Mouse (Mus musculus) splenic B cell, adult 2 months (primary cell): ENCODE measurements around the gene Thsd7a.

ENCODE experiments used
- DNase-seq: peaks from one replicate; pipeline ENCODE4 v3.0.0-alpha.2; 2011; ENCODE audit warnings: low read depth, low spot score
- H3K27me3 ChIP-seq: 2 replicates; pipeline ENCODE4 v1.6.1; 2012; ENCODE audit warnings: mild to moderate bottlenecking, low read length, moderate library complexity, mixed read lengths; ENCODE audit not compliant: control insufficient read depth, poor library complexity, insufficient read depth, severe bottlenecking
- H3K36me3 ChIP-seq: 2 replicates; pipeline ENCODE4 v1.6.1; 2012; ENCODE audit warnings: mild to moderate bottlenecking, low read length, moderate library complexity, mixed read lengths; ENCODE audit not compliant: control insufficient read depth, poor library complexity, insufficient read depth, severe bottlenecking

Gene Thsd7a

DNA sequence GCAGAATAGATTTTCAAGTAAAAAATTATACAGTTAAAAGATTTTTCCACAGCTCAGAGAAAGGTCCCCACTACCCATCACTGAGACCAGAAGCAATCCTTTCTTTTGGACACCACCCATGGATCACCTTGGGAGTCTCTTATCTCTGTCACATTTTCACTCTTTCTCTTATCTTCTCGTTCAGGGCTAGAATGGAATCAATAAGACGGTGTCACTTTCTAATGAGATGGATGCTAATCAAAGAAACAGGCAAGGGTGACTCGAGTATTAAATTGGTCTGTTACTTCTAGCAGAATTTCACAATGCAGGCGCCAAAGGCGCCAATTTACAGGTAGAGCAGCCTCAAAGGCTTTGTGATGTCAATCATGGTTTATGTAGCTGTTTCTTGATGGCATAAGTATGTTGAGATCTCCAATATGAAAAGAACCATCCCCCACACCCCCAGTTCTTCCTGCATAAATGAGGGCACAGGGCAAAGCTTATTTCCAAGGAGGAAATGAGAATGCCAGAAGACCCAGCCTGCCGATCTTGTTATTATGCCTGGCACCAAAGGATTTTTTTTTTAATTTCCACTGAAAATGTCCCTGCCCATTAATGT is 173.5 kb downstream of the Thsd7a start:
- Histone ChIP-seq H3K27me3 (no peaks in the 10 kb centered on the region), H3K36me3 (no peaks in the 10 kb centered on the region)
- no peak for DNase-seq

DNA sequence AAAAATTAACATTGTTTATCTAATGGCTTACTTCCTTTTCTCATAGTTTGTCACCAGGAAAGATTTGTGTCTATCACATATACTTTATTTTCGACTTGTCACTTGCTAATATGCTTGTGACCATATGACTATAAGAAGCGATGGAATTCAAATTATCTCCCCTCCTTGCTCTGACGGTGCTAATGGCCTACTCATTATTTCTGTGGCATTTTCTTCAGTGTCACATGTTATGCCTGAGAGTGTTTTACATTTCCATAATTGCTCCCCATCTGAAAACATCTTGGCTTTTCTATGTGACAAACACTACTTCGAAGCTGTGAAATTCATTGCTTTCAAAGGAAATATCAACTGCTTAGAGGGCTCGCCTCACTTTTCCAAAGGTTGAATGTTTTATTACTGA is 177.0 kb downstream of the Thsd7a start:
- no peaks in the 10 kb centered on the region for H3K27me3 ChIP-seq
- no peak for DNase-seq
- no peaks in the 10 kb centered on the region for H3K36me3 ChIP-seq

DNA sequence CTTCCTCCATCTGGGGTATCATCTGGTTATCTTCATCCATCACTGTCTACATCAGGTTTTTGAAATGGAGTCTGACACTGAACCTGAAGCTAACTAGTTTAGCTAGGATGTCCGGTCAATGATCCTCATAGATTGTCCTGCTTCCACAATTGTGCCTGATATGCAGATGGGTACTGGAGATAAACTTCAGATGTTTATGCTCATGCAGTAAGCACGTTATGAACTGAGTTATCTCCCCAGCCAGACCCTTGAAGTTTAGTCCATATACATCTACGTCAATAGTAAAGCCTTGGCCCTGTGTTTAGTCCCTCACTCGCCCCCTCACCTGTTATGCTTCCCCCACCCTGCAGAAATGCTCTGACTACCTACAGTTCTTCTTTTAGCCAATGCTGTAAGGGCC is 184.1 kb downstream of the Thsd7a start:
- Histone ChIP-seq H3K36me3 (no peaks in the 10 kb centered on the region), H3K27me3 (no peaks in the 10 kb centered on the region)
- DNase-seq = no peak

DNA sequence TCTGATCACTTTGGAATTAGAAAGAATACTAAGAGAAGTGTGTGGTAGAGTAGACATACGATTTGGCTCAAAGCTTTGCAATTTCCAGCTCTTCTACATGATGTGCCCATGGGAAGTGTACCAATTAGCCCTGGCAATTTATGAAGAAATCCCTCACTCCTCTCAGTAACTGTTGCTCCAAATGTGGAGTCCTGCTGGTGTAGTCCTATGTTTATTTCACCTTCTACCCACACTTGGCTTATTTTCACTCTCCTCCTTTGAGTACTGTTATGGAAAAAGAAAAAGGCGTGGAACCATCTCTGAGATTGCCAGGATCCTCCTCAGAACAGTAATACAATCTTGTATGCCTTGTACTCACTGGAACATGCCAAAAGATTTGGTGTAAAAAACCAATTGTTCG is 186.9 kb downstream of the Thsd7a start:
- DNase-seq = no peak

DNA sequence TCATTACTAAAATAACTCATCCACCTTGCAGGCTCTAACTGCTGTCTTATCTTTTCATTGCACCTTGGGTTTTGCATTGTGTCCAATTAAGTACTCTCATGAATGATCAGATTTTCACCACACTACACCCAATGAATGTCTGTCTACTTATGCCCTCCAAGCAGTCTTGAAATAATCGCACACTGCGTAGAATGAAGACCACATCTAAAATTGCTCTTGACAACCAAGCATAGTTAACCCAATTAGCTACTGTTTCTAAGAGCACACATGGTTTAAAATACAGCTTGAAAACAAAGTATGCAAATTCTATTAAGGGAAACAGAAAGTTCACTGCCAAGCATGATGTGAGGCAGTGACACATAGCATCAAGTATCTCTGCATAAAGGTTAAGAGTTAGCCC is 188.7 kb downstream of the Thsd7a start:
- DNase-seq = no peak
- Histone ChIP-seq H3K36me3 (no peaks in the 10 kb centered on the region), H3K27me3 (no peaks in the 10 kb centered on the region)

More for the DNA sequence above, 186.9 kb downstream of the Thsd7a start:
- no peaks in the 10 kb centered on the region for H3K36me3 ChIP-seq
- no peaks in the 10 kb centered on the region for H3K27me3 ChIP-seq

DNA sequence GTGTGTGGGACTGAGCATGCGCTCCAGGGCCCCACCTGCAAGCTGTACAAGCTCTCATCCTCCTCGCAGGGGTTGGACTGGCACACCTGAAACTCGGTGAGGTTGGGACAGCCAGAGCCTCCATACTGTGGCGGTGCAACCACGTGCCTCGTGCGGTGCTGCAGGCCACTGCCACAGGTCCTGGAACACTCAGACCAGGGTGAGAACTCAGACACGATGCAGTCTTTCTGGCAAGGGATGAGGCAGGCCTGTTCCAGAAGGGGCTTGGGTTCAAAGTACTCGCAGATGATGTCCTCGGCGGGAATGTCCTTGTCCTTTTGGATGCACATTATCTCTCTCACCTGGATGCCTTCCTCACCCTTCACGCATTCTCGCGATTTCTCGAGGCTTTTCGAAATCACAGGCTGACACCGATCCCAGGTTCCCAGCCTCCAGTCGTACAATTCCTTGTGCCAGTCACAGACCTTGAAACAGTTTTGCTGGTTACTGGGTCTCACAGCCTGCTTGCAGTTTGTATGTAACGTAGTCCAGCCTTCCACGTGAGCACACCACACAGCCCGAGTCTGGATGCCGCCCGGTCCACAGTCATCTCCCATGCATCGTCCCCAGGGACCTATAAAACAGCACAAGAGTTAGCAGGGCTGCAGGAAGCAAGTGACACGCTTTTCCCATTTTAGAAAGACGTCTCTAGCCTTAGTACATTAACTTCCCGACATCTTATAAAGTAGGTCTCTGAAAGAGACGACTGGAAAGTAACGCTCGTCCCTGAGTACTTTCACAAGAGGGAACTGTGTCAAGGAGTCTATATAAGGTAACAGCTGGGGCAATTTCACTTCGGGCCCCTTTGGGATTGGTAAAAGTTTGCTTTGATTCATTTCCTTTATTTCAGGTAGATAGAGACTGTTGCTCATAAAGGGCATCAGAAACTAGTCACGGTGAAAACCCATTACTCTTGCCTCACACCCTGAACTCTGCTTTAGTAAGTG is 193.8 kb downstream of the Thsd7a start:
- no peaks in the 10 kb centered on the region for H3K27me3 ChIP-seq

DNA sequence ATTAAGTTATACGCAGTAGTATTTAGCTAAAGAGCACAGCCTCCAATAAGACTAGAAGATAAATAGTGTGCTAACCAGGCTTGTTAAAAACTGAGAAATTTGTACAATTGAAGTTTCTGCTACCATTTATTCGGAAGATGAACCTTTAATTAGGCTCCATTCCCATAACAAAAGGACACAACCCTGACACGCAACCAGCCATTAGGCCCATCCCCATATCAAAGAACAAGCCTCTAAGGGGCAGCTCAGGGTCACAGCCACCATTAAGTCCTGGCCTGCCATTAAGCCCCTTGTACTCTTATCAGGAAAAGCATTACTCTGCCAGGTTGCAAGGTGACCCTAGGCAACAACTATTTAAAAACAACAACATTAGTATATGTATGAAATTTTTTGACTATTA is 198.0 kb downstream of the Thsd7a start:
- DNase-seq = no peak
- no peaks in the 10 kb centered on the region for H3K36me3 ChIP-seq
- H3K27me3 ChIP-seq = no peaks in the 10 kb centered on the region

More for the DNA sequence above, 193.8 kb downstream of the Thsd7a start:
- no peak for DNase-seq
- H3K36me3 ChIP-seq = no peaks in the 10 kb centered on the region

DNA sequence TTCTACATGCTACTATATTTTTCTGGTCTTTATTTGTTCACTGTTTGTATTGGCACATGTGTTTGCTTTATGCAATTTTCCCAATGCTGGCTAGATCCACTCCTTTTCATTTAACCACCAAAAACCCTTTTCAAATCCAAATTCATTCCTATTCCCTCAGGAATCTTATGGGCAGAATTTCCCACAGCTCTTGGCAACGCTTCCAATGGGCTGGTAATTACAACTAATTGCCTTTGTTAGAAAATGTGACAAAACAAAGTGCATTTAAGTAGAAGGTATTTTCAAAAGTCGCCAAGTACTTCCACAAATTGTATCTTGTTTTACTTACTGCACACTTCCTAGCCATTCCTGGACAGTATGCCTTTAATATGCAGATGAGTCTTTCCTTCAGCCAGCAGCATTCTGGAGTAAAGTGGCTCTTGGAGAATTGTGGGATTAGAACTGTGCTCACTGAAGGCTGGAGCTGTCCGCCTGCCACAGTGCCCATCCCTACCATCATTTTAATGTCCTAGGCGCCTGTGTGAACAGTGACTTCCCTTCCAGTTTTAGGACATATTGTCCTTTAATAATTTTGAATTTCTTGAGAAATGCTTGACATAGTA is 199.1 kb downstream of the Thsd7a start:
- no peaks in the 10 kb centered on the region for H3K27me3 ChIP-seq
- DNase-seq = no peak
- no peaks in the 10 kb centered on the region for H3K36me3 ChIP-seq

DNA sequence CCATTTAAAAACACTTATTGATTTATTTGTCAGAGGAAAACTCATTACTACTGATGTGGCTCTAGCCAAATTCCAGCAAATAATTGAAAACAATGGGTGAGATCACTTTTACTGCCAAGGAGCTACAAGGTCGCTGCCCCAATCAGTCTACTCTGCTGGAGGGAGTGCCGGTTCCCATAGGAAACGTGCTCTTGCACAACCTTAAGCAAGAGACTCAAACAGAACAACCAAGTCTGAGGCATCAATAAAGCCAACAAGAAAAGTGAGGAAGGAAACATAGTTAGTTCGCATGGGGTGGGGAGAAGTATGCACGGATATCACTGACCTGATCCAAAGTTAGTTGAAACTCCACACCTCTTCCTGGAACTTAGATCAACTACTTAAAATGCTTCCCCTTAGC is 205.1 kb downstream of the Thsd7a start:
- no peaks in the 10 kb centered on the region for H3K27me3 ChIP-seq
- no peak for DNase-seq
- no peaks in the 10 kb centered on the region for H3K36me3 ChIP-seq

DNA sequence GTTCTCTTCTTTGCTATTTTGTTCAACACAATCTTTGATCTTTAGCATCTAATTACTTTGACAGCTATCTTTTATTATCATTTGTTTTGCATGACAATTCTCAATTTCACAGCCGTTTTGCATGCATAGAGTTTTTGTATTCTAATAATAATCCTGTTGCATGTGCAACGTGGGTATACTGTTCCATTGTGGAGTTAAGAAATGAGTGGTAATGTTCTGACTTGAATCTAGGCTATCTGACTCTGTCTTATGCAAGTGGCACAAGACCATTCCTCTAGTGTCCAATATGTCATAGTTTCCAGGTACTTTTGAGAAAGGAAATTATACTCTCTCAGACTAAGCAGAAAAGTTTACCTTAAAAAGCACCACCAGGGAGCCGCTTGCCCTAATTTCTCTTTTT is 206.7 kb downstream of the Thsd7a start:
- no peaks in the 10 kb centered on the region for H3K27me3 ChIP-seq
- H3K36me3 ChIP-seq = no peaks in the 10 kb centered on the region
- DNase-seq = no peak

DNA sequence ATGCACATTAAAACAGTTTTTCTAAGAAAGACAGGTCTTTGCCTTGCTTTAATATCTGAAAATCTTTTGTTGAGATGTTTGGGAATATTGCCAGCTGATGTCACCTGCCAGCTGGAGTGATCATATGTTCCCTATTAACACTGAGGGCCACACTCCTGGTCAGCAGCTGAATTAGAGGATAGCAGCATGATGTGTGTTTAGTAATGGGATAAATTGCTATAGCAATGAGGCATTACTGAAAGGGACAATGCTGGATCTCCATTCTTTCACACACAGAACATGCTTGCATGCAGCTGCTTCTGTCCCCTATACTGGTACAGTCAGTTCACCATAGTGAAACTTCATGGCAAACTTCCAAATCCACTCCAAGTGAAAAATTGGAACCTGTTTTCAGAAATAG is 230.1 kb downstream of the Thsd7a start:
- no peaks in the 10 kb centered on the region for H3K36me3 ChIP-seq

DNA sequence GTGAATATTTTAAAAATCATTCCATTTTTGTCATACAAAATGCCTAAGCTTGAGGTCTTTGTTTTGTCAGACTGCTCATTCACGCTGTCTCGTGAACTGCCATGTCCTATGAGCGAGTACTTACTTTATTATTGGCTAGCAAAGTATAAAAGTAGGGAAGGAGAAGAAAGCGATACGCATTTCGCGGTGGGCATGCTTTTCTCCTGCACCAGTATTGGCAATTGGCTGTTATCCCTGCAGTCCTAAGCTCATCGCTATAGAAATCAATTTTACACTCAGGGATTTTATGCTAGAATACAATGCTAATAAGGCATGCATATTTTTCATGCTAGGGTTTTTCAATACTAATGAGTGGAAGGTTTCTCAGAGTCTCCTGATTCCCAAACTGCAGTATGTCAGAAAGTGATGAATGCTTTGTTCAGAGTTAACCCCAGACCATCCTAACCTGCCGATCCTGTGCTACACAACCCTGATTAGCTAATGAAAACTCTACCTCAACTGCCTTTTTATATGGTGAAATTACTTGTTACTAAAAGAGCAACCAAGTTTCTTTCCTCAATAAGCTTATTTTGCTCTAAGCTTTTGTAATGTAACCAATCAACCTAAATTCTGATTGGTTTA is 230.8 kb downstream of the Thsd7a start:
- H3K27me3 ChIP-seq = no peaks in the 10 kb centered on the region
- H3K36me3 ChIP-seq = no peaks in the 10 kb centered on the region
- no peak for DNase-seq

More for the DNA sequence above, 230.1 kb downstream of the Thsd7a start:
- no peaks in the 10 kb centered on the region for H3K27me3 ChIP-seq
- DNase-seq = no peak

DNA sequence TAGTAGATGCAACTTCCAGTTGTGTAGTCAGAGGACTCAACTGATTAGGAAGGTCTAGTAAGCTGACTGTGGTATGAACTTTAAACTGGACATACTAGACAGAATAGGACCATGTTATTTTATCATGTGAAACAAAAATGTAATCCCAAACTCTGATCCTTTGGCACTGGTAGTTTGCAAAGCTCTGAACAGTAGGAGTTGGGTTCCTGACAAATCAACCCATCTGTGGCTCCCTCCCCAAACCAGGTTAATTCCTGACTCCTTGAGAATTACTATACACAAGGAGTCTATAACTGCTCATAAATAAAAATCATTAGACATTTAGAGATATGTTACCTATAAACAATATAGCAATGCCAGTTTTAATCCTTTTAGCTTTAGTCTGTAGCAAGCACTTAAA is 231.5 kb downstream of the Thsd7a start:
- no peaks in the 10 kb centered on the region for H3K36me3 ChIP-seq
- H3K27me3 ChIP-seq = no peaks in the 10 kb centered on the region
- DNase-seq = no peak

DNA sequence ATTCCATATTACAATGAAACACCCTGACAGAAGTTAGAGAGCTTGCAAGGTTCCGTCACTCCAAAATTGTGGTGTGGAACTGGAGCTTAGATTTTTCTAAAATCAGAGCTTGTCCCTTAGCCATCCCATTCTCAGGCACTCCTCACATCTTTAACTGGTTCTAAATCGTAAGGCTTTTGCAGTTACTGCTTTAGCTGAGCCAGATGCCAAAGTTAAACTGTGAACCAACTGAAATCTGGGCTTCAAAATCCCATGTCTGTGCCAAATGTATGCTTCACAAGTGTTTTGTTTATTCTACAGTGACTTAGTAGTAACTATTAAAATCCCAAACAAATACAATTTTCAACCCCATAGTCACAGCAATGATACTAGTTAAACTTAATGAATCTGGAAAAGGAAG is 242.3 kb downstream of the Thsd7a start:
- Histone ChIP-seq H3K27me3 (no peaks in the 10 kb centered on the region), H3K36me3 (no peaks in the 10 kb centered on the region)
- no peak for DNase-seq

DNA sequence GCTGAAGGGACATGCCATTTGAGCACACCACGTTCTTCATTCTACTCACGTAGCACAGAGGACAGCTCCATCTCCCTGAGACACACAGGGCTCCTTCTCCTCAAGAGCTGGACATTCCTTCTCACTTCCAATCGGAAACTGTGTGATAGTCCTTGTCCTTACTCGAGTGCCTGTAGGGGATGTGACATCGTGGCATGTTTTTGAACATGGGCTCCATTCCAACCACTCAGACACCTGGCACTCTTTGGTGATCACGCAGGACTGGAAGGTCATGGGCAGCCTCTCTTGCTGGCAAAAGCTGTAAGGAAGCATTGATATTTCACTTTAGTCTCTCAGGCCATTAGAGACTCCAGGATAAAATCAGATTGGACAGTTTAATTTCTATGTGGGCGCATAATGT is 245.3 kb downstream of the Thsd7a start:
- no peak for DNase-seq
- no peaks in the 10 kb centered on the region for H3K27me3 ChIP-seq
- H3K36me3 ChIP-seq = no peaks in the 10 kb centered on the region
